Mouse (Mus musculus) Patski (cell line): ENCODE measurements around the gene Hic2. TPM values are rescaled to one million over a fixed set of nuclear protein-coding genes. Genes with fewer than 3 reads are reported as not detected.

Experiments used
- ATAC-seq: fragments of 100-300 bp; one replicate; pipeline ENCODE4 v1.8.0; 2021
- CTCF ChIA-PET: fragments of 350-600 bp; sonication (Branson Sonifier 250); formaldehyde crosslinking; loops from one replicate; lab custom pipeline; 2022; ENCODE audit warnings: inconsistent platforms; lab: Charles Lee
- POLR2A ChIA-PET: fragments of 350-600 bp; sonication (Branson Sonifier 250); formaldehyde crosslinking; loops from one replicate; lab custom pipeline; 2022; ENCODE audit warnings: antibody characterized with exemption, inconsistent platforms; lab: Charles Lee
- DNase-seq: peaks from one replicate; pipeline ENCODE4 v3.0.0-alpha.2; 2011; ENCODE audit warnings: low read depth, low spot score
- H3K27me3 ChIP-seq: fragments of 371-371 bp; one replicate; pipeline ENCODE4 v1.5.1; 2021
- CTCF ChIP-seq: fragments of 100-300 bp; IDR thresholded peaks from one replicate; pipeline ENCODE4 v1.5.1; 2021
- in situ Hi-C: fragments of 300-500 bp; cut with MboI; formaldehyde crosslinking; loops from 3 replicates; pipeline ENCODE4 v1.11.1; 2018; ENCODE audit warnings: low pct_unique_long_range_greater_than_20kb, mixed read lengths
- polyA plus RNA-seq: library from polyadenylated mRNA; unstranded; gene quantifications from one replicate; pipeline ENCODE4 v1.2.3, GENCODE M21; 2021

Hic2 gene
- polyA plus RNA-seq = 1.6 TPM

DNA sequence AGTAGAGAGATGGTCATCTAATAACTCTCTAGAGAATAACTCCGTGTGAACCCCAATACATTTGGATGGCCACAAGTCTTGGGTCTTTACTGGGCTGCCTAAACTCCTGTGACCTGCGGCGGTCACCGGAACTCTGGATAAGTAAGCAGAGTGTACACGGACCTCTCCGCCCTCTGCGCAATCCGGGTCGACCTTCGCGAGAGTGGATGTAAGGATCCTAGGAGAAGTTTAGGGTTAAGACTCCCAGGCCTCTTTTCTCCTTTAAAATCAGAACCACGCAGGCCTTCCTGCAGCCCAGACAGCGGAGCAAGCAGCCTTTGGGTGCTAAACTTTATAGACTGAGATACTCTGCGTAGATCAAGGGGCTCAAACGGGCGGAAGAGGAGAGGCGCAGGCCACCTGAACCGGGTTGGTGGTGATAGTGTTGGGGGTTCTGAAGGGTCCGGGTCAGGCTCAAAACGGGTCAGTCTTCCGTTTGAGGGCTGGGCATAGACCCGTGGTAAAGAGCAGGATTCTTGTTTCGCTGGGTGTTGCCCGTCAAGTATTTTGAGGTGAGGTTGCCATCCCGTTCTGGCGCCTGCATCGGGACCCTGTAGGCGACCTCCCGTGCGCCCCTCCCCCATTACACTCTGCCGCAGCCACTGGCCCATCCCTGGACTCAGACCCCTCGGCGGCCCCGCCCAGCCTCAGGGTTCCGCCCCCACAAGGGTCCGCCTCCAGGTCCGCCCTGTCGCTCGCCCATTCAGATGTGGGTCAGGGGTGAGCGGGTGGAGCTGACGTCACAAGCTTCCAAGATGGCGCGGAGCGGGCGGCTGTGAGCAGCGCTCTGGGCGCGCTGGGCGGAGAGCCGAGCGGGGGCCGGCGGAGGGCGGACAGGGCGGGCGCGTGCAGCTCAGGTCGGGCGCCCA, at the start of gene Hic2:
Gene Hic2, plus strand, starts transcription at position 779 of the 908 bp plus-strand sequence.
- ATAC-seq = peak; percentile 92
- peaks cover 4% of the 10 kb centered on the region for H3K27me3 ChIP-seq
- DNase-seq = peak; percentile 31
- CTCF ChIA-PET = interaction anchor here (1.9 to 6.6 kb wide), 2 partner anchors 24 to 44 kb away, joined by 4 to 39 read pairs; partner anchors contain the start of gene Rimbp3
- no peak for TF ChIP-seq CTCF
- in situ Hi-C loops = no loop called here
- POLR2A ChIA-PET = no interaction called here

GRCm38 (mm10) chr16:17185475-17185874, 47.9 kb upstream of the Hic2 start:
- POLR2A ChIA-PET = no interaction called here
- in situ Hi-C loops = no loop called here
- CTCF ChIA-PET = no interaction called here
- TF ChIP-seq CTCF = no peak
- no peaks in the 10 kb centered on the region for H3K27me3 ChIP-seq
- DNase-seq (no peak), ATAC-seq (no peak)

DNA sequence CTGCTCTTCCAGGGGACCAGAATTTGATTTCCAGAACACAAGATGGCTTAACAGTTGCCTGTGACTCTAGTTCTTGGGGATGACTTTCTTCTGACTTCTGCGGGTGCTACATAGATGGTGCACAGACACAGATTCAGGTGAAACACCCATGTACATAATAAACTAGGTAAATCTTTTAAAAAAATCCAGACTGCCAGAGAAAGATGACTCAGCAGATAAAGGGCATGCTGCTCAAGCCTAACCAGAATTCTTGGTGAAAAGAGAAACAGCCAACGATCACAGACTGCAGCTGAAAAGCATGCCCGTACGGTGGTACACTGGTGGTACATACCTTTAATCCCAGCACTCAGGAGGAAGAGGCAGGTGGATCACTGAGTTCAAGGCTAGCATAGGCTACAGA, 39.5 kb upstream of the Hic2 start:
- TF ChIP-seq CTCF = no peak
- in situ Hi-C loops = no loop called here
- ATAC-seq (no peak), DNase-seq (no peak)
- POLR2A ChIA-PET = no interaction called here
- no peaks in the 10 kb centered on the region for H3K27me3 ChIP-seq
- CTCF ChIA-PET = no interaction called here

DNA sequence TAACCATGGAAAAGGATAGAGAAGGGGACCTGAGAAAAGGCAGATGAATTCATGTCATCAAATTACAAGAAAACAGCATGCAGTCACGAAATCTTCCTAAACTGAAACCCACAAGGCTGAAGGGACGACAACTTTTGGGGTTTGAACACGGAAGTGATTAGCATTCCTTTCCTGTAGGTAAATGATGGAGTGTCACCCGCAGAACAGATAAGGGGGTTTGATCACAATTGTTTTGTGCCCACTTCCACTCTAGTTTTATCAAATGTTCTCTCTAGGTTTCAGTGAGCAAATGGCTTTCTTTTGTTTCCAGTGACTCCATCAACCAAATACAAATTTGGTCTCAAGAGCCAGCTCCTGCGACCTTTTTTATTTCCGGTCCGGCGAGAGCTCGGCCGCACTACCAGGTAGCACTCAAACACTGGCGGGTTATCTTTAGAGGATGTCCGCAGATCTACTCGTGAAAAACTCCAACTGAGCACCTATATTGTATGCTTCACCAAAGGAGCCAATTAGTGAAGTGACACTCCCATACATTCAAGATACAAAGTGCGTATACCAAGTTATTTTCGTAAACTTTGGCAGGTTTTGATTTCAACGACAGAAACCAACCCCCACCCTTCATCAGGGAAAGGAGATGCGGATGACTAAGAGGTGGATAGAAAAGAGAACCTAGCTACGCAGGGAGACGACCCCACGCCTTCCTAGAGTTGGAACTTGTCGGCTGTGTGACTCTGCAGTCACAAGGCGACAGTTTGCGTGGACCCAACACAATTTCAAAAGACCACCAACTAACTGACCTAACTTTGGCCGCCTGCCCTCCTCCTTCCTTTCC, 33.0 kb upstream of the Hic2 start:
- ChIA-PET CTCF (interaction anchor here (1.1 kb wide), 1 partner anchor 9 kb away, joined by 3 read pairs; no protein-coding TSS in a partner anchor), POLR2A (interaction anchor here (0.6 to 1.0 kb wide), 2 partner anchors 9 to 75 kb away, joined by 3 to 4 read pairs; no protein-coding TSS in a partner anchor)
- no peak for DNase-seq
- no peak for TF ChIP-seq CTCF
- no peak for ATAC-seq
- in situ Hi-C loops = loop anchor here (5.0 kb wide), 2 partner anchors 68 to 82 kb away; partner anchors contain the start of gene Sdf2l1
- no peaks in the 10 kb centered on the region for H3K27me3 ChIP-seq

DNA sequence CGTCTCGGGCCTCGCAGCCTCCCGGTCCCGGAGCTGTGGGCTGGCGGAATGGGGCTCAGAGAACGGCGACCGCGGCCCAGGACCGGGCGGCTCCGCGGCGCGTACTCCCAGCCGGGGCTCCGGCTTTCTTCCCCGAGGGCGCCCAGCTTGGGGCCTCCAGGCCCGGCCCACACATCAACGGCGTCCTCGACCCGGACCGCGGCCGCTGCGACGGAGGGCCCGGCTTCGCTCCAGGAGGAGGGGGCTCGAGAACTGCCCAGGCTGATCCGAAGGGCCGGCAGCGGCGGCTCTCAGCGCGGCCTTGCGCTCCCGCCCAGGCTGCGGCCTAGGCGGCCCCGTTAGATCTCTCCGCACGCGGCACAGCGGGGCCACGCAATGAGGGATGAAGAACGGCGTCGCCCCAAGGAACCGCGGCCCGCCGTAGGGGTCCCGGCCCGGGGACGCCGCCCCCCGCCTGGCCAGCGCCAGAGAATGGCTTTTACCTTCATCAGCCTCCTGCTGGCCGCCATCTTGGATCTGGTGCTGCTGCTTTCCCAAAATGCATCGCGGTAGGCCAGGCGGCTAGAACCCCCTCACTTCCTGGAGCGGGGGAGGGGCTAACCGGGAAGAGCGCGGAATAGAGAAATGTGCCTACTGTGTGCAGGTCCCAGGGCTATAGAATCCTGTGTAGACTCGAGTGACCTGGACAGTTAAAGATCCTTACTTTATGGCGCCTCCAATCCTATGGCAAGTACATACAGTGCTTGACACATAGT, 32.2 kb upstream of the Hic2 start:
- POLR2A ChIA-PET = interaction anchor here (0.6 to 1.0 kb wide), 2 partner anchors 8 to 74 kb away, joined by 3 to 4 read pairs; no protein-coding TSS in a partner anchor
- H3K27me3 ChIP-seq = no peaks in the 10 kb centered on the region

DNA sequence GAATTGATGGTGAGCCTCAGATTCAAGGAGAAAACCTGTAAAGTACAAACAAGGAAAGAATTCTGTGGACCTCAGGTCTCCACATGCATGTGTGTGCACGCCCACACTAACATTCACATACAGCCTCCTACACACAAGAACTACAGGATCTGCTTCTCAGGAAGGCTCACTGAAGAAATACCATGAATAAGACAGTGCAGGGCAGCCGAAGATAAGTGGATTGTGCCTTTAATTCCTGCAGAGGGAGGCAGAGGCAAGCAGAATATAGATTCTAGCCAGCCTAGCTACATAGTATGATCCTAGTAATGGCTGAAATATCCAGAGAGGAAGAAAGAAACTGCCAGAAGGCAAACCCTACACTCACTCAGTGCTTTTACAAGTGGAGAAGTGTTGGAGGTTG, 31.4 kb upstream of the Hic2 start:
- POLR2A ChIA-PET = no interaction called here
- CTCF ChIA-PET = interaction anchor here (1.2 kb wide), 1 partner anchor 69 kb away, joined by 3 read pairs; no protein-coding TSS in a partner anchor
- DNase-seq (no peak), ATAC-seq (no peak)
- no peak for TF ChIP-seq CTCF
- H3K27me3 ChIP-seq = no peaks in the 10 kb centered on the region
- in situ Hi-C loops = loop anchor here (5.0 kb wide), 2 partner anchors 70 to 80 kb away; partner anchors contain the start of gene Sdf2l1

More for the DNA sequence above, 32.2 kb upstream of the Hic2 start:
- CTCF ChIA-PET = no interaction called here
- DNase-seq = no peak
- ATAC-seq = peak; percentile 39
- in situ Hi-C loops = loop anchor here (5.0 kb wide), 2 partner anchors 69 to 81 kb away; partner anchors contain the start of gene Sdf2l1
- TF ChIP-seq CTCF = no peak

DNA sequence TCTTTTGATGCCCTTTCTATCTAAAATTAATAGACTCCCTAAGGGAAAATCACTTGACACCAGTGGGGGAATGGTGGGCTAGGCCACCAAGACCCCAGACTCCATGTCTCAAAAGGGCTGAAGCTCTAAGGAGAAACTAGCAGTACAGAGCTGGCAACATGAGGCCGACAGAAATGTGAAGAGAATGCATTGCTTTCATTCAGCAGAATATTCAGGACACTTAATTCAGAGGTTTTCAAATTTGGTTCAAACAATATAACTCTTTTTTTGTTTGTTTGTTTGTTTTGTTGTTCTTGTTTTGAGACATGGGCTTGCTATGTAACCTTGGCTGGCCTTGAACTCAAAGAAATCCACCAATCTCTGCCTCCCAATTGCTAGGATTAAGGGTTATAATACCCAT, 30.8 kb upstream of the Hic2 start, which contains the start of gene Ube2l3:
Gene Ube2l3, minus strand, starts transcription at position 101 of the 400 bp plus-strand sequence.
- no peak for TF ChIP-seq CTCF

GRCm38 (mm10) chr16:17204990-17205389, 28.4 kb upstream of the Hic2 start:
- in situ Hi-C loops = loop anchor here (5.0 kb wide), 2 partner anchors 73 to 77 kb away; partner anchors contain the start of gene Sdf2l1
- ATAC-seq (no peak), DNase-seq (no peak)
- POLR2A ChIA-PET = no interaction called here
- no peak for TF ChIP-seq CTCF
- CTCF ChIA-PET = interaction anchor here (0.7 to 1.9 kb wide), 4 partner anchors 17 to 95 kb away, joined by 3 to 4 read pairs (median 3); no protein-coding TSS in a partner anchor
- H3K27me3 ChIP-seq = no peaks in the 10 kb centered on the region

More for the DNA sequence above, 30.8 kb upstream of the Hic2 start, which contains the start of gene Ube2l3:
- in situ Hi-C loops = loop anchor here (5.0 kb wide), 2 partner anchors 70 to 80 kb away; partner anchors contain the start of gene Sdf2l1
- ChIA-PET CTCF (interaction anchor here (1.2 kb wide), 1 partner anchor 68 kb away, joined by 3 read pairs; no protein-coding TSS in a partner anchor), POLR2A (no interaction called here)
- no peak for ATAC-seq
- DNase-seq = no peak
- H3K27me3 ChIP-seq = no peaks in the 10 kb centered on the region
